Mouse (Mus musculus) spleen, adult 2 months (tissue): ENCODE measurements at regions not wholly inside any gene's neighbourhood (a gene's known extent, or its start where the extent isn't known, plus 50 kb on each side); places are given as distances from the start of the nearest gene placed in this dataset.

Experiments used
- DNase-seq, 2 experiments: peaks; one replicate each; pipeline versions ENCODE4 v3.0.0 to v3.0.0-alpha.2; 2012 to 2021; ENCODE audit warnings: low spot score in 2 of 2, low read depth in 1 of 2
- H3K27ac ChIP-seq: fragments of 200-500 bp; 2 replicates; pipeline ENCODE4 v1.5.1; 2012; ENCODE audit warnings: low read length, inconsistent platforms; ENCODE audit not compliant: insufficient read depth
- H3K27me3 ChIP-seq: fragments of 200-500 bp; 2 replicates; pipeline ENCODE4 v1.6.1; 2012; ENCODE audit warnings: mild to moderate bottlenecking, moderate library complexity, low read length, inconsistent platforms; ENCODE audit not compliant: control insufficient read depth, insufficient read depth
- H3K36me3 ChIP-seq: fragments of 200-500 bp; 2 replicates; pipeline ENCODE4 v1.6.1; 2012; ENCODE audit warnings: mild to moderate bottlenecking, low read length, inconsistent platforms; ENCODE audit not compliant: control insufficient read depth, insufficient read depth
- H3K4me1 ChIP-seq: fragments of 200-500 bp; 2 replicates; pipeline ENCODE4 v1.6.1; 2011; ENCODE audit warnings: inconsistent platforms; ENCODE audit not compliant: control insufficient read depth, insufficient read depth, insufficient read length
- H3K4me3 ChIP-seq: fragments of 200-500 bp; 2 replicates; pipeline ENCODE4 v1.5.1; 2011; ENCODE audit warnings: mild to moderate bottlenecking, inconsistent platforms; ENCODE audit not compliant: insufficient read depth, insufficient read length; ENCODE audit errors: extremely low read depth
- CTCF ChIP-seq: fragments of 200-500 bp; IDR thresholded peaks from 2 replicates; pipeline ENCODE4 v1.5.1; 2011; ENCODE audit warnings: mild to moderate bottlenecking, inconsistent platforms; ENCODE audit not compliant: insufficient read depth, insufficient read length, insufficient replicate concordance; ENCODE audit errors: extremely low read depth
- POLR2A ChIP-seq: fragments of 200-500 bp; IDR thresholded peaks from 2 replicates; pipeline ENCODE4 v1.6.1; 2011; ENCODE audit warnings: low read depth, low read length, inconsistent platforms
- WGBS: fragments of 180-500 bp; shearing (Covaris S2); methylation state at CpG from one replicate; pipeline ENCODE4 v1.1.7; 2018; 5-methylcytosine and 5-hydroxymethylcytosine counted together

GRCm38 (mm10) chr5:111639476-111640287, 94.0 kb upstream of the Gm26897 start:
- WGBS = 51% methylated on average over 29 of the region's 29 CpGs
- Histone ChIP-seq H3K27me3 (no peaks in the 10 kb centered on the region; the same call in 1 of the 2 replicates), H3K27ac (no peak overlapping the region), H3K36me3 (no peaks in the 10 kb centered on the region), H3K4me3 (no peak overlapping the region), H3K4me1 (no peaks in the 10 kb centered on the region)
- TF ChIP-seq POLR2A (no peak), CTCF (no peak)
- no peak for DNase-seq

- Histone ChIP-seq H3K27me3 (no peaks in the 10 kb centered on the region; the same call in 1 of the 2 replicates), H3K36me3 (no peaks in the 10 kb centered on the region), H3K4me1 (no peaks in the 10 kb centered on the region), H3K4me3 (no peak overlapping the region), H3K27ac (no peak overlapping the region)
- TF ChIP-seq CTCF = no peak
- no peak for DNase-seq
- WGBS = 62% methylated on average over 7 of the region's 7 CpGs
Measured at GRCm38 (mm10) chr5:111640976-111641375, 92.7 kb upstream of the Gm26897 start.

- Histone ChIP-seq H3K27me3 (no peaks in the 10 kb centered on the region; the same call in 1 of the 2 replicates), H3K4me3 (no peak overlapping the region), H3K36me3 (no peaks in the 10 kb centered on the region), H3K27ac (no peak overlapping the region), H3K4me1 (no peaks in the 10 kb centered on the region)
- DNase-seq = no peak
- WGBS = 86% methylated on average over 4 of the region's 4 CpGs
- TF ChIP-seq POLR2A = no peak
- no peak for TF ChIP-seq CTCF
Measured at GRCm38 (mm10) chr5:111641685-111642084, 92.0 kb upstream of the Gm26897 start.

GRCm38 (mm10) chr5:111644142-111644541, 89.6 kb upstream of the Gm26897 start:
- WGBS = 90% methylated on average over 2 of the region's 2 CpGs
- Histone ChIP-seq H3K4me3 (no peak overlapping the region), H3K27me3 (no peaks in the 10 kb centered on the region; the same call in 1 of the 2 replicates), H3K36me3 (no peaks in the 10 kb centered on the region), H3K4me1 (no peaks in the 10 kb centered on the region), H3K27ac (no peak overlapping the region)
- TF ChIP-seq CTCF = no peak
- TF ChIP-seq POLR2A = no peak
- no peak for DNase-seq

GRCm38 (mm10) chr5:111644788-111645187, 88.9 kb upstream of the Gm26897 start:
- Histone ChIP-seq H3K27me3 (no peaks in the 10 kb centered on the region), H3K27ac (no peak overlapping the region), H3K4me1 (no peaks in the 10 kb centered on the region), H3K36me3 (no peaks in the 10 kb centered on the region), H3K4me3 (no peak overlapping the region)
- WGBS = 92% methylated on average over 4 of the region's 4 CpGs
- TF ChIP-seq POLR2A = no peak
- no peak for TF ChIP-seq CTCF
- no peak for DNase-seq

- Histone ChIP-seq H3K4me1 (no peaks in the 10 kb centered on the region), H3K4me3 (no peak overlapping the region), H3K27ac (no peak overlapping the region), H3K36me3 (no peaks in the 10 kb centered on the region), H3K27me3 (no peaks in the 10 kb centered on the region)
- TF ChIP-seq POLR2A = no peak
- no peak for TF ChIP-seq CTCF
- WGBS = 84% methylated on average over 6 of the region's 6 CpGs
- DNase-seq = no peak
Measured at GRCm38 (mm10) chr5:111647686-111648200, 86.0 kb upstream of the Gm26897 start.

GRCm38 (mm10) chr5:111648481-111648880, 85.2 kb upstream of the Gm26897 start:
- Histone ChIP-seq H3K4me3 (no peak overlapping the region), H3K27me3 (no peaks in the 10 kb centered on the region), H3K4me1 (no peaks in the 10 kb centered on the region), H3K27ac (no peak overlapping the region), H3K36me3 (no peaks in the 10 kb centered on the region)
- WGBS = 82% methylated on average over 7 of the region's 7 CpGs
- TF ChIP-seq CTCF (no peak), POLR2A (no peak)
- DNase-seq = no peak
